Mouse (Mus musculus) MN1 (cell line): ENCODE measurements around the gene Xiap.

Experiments
- DNase-seq: peaks from one replicate; pipeline ENCODE4 v3.0.0-alpha.2; 2016; ENCODE audit warnings: low spot score

The Xiap gene

DNA sequence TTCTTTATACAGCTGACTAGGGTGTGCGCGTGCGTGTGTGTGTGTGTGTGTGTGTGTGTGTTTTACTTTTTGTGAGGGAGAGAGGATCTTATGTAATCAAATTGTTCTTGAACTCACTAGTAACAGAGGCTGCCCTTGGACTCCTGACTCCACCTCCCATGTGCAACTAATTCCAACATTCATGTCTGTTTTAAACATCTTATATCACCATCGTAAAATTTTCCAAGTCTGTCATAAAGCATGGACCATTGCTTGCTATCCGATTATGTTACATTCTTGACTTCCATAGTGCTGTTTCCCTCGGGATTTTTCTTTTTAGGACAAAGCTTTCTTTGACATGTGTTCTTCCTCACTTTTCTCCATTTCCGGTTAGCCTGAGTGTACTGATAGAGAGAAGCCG is 28.3 kb downstream of the Xiap start:
- DNase-seq: no peak

DNA sequence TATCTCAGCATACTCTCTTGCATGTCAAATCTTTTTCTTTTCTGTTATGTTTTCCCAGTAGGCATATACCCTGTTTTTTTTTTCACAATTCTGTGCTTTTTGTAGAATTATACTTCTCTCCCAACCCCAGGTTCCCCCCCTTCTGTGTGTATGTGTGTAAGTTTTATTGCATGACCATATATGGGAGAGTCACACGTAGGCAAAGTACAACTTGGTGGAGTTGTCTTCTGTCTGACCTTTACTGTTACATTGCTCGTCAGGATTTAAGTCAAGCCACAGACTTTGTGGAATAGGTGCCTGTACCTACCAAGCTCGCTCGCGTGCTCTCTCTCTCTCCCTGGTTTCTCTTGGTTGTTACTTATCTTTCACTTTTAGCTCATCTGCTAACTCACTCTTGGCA is 28.7 kb downstream of the Xiap start:
- no peak for DNase-seq

DNA sequence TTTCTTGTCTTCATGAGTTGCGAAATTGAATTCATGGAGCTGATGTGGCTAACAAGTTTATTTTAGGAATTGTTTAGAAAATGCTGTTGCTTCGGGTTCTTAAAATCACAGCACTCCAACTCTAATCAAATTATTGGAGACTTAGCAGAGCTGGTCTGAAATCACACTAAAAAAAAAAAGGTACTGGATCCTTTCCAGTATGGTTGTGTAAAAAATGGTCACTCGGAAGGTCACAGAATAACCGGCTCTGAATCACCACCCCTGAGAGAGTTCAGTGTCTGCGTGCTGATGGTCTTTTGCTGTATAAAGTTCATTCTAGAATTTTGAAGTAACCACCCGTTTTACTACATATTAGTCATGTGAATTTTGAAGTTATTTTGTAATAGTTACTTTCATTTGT is 47.7 kb downstream of the Xiap start:
- DNase-seq: peak; percentile 20

DNA sequence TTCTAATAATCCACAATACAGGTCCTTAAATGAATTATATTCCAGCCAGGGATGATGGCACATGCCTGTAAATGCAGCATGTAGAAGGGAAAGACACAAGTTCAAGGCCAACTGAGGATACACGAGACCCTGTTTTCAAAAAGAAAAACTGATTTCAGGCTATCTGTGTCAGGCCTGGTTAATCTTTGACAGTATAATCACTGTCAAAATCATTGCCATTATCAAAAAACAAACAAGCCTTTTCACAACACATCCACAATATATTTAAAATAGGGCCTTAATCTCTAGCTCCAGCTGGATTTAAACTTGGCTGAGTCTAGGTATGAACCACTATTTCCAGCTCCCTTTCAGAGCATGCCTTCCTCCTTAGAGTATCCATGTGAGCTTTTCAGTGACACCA is 51.1 kb downstream of the Xiap start:
- DNase-seq: no peak

DNA sequence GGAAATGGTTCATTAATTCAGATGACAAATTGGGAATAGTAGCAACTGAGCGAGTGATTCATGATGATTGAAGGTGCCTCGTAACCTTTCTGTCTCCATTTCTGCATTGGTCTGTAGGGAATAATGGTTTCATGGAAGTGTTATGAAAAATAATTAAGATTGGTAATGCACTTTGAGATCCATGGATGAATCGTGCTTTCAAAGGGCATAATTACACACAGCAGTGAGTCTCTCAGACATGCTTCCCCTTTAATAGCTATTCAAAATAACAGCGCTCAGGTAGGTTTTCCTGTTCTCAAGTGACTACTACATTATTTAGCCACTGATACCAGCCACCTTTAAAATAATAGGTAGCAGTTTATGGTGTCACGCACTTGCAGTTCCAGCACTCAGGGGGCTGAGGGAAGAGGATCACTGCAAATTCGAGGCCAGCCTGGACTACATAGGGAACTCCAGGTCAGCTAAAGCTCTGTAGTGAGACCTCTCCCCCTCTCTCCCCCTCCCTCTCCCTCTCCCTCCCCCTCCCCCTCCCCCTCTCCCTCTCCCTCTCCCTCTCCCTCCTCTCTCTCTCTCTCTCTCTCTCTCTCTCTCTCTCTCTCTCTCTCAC is 60.1 kb downstream of the Xiap start:
- no peak for DNase-seq

DNA sequence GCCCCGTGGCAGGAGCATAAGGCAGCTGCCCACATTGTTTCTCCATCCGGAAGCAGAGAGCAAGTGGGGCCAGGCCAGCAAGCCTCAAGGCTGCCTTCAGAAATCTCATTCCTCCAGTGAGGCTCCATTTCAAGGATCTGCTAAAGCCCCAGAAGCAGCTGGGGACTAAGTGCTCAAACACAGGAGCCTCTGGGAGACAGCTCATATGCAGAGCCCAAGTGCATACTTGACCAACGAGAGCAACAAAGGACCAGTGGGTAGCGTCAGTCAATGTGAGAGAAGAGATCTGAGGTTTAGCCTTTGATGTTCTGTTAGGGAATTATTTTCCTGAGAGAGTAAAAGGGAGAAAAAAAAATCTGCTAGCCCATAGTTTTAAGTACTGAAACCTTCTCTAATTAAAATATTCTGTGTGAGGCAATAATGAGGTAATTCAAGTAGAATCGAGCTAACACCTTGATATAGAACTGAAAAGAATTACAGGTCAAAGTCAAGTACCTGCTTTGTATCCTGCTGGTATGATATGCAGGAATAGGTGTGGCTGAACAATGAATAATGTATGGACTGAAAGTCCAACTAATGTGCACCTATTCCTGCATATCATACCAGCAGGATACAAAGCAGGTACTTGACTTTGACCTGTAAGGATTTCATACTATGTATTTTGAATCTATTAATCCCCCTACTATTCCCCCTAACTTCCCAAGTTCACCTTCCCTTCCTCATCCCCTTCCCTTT is 65.7 kb downstream of the Xiap start:
- DNase-seq: no peak

DNA sequence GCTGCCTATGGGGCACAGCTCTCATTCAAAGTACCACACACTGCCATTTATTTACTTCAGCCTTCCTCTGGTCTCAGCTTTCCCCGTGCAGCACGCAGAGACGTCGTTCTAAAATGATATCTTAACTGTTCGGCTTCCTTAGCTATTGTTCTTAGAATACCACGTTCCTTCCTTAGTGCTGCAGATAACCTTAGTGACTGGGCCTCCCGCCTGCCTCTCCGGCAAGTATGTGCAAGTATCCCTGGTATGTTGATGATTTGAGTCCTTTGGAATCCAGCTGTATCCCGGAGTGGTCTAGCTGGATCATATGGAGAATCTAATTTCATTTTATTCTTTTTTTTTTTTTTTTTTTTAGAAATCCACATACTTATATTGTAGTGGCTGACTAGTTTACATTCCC is 80.4 kb downstream of the Xiap start:
- DNase-seq: no peak

DNA sequence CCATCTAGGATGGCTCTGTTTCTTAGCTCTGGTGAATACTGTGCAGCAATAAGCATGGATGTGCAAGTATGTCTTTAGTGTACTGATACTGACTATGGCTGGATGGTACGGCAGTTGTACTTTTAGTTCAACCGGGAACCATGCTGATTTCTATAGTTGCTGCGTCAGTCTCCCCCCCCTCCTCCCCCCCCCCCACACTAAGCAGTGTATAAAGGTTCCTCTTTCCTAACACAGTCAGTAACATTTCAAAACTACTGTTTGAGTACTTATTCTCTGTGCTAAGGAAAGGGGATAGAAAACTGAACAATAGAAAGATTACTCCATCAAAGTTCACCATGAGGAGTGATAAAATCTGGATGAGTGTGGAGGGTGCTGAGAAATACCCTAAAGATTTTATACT is 83.1 kb downstream of the Xiap start:
- no peak for DNase-seq

DNA sequence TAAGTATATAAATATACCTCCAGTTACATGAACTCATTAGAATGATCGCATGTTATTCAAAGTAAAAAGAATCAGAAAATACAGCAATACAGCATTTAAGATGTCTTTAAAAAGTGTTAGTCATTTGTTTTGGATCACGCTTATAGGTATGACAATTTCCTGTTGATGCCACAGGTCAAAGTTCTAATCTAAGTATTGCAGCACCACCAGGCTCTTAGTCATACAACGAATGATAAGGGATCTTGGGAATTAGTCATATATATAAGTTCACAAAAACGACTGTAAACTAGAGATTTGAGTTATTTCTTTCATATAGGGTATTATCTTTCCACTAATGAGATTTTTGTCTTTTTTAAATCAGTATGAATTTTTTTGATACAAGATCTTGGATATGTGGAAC is 84.5 kb downstream of the Xiap start:
- DNase-seq: no peak

DNA sequence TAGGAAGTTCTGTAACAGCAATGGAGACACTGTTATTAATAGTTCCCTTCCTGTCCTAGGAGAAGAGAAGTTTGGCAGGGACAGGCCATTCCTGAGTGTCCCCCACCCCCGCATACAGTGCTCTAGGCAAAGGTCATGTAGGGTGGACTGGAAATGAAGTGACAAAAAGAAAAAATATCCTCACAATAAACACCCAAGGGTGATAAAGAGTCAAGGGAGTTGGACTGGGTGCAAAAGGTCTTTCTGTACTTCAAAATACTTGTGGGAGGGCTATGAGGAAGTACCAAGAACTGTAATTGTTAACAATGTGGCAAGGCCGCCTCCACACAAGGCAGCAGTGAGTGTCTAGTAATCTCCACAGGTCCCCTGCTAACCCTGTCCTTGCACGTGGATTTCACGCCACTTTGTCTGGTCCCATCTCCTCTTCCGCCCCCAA is 88.6 kb downstream of the Xiap start:
- peak; percentile 5 for DNase-seq

DNA sequence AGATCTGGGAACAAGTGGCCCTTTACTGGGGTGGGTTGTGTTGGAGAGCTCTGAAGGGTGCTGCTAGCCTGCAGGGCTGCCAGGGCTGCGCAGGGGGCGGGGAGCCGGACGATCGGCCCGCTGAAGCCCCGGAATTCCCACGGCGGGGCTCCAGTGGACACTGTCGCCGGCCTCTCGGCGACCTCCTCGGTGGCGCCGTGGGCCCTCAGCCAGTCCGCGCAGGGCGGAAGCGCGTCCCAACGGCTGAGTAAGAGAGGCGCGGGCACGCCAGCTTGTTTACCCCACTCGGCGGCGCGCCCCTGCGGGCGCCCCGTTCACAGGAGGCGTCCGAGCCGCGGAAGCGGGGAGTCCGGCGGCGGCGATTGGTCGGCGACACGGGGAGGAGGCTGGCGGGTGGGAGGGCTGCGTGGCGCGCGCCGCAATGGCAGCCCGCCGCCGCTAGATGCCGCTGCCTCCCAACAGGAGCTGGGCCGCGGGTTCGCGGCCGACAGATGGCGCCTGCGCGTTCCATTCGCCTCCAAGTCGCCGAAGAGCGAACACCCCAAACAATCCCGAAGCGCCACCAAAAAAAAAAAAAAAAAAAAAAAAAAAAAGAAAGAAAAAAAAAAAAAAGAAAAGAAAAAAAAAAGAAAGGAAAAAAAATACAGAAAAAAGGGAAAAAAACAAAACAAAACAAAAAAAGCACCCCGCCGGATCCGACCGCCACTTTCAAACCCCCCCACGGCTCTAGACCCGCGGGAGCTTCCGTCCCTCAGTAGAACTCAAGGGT is 89.5 kb downstream of the Xiap start, which contains the start of gene Stag2:
TSS of gene Stag2 (plus strand) at position 530 of the 769 bp plus-strand sequence.
- peak; percentile 84 for DNase-seq

DNA sequence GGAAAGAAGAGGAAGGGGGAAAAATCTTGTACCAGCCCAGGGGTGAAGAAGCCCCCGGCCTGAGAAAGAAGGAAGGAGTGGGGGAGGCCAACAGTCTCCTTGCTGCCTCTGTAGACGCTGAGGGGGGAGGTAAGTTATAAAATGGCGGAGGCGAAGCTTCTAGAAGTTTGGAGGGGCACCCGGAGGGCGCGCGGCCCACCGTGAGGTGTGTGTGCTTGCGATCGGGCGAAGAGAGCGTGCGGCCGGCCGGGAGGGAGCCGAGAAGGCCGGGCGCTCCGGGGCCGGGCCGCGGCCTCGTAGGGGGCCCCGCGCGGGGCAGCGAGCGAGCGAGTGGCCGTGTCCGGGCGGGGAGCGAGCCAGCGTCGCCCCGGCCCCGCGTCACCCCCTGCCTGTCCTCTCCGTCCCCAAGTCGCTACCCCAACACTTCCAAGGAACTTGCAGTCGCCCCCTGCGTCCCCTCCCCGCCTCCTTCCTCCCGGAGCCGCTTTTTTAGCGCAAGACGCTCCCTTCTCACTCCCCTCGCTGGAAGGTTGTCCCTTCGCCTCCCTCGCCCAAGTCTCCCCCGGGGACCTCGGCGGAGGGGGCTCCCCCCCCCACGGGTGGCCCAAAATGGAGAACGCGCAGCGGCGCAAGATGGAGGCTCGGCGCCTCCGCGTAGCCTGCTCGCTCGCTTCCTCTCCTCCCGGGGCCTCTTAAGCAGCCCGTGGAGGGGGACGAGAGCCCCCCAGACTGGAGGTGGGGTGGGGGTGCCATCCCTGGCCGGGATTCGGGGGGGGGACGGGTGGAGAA is 90.3 kb downstream of the Xiap start:
- DNase-seq: peak; percentile 44

DNA sequence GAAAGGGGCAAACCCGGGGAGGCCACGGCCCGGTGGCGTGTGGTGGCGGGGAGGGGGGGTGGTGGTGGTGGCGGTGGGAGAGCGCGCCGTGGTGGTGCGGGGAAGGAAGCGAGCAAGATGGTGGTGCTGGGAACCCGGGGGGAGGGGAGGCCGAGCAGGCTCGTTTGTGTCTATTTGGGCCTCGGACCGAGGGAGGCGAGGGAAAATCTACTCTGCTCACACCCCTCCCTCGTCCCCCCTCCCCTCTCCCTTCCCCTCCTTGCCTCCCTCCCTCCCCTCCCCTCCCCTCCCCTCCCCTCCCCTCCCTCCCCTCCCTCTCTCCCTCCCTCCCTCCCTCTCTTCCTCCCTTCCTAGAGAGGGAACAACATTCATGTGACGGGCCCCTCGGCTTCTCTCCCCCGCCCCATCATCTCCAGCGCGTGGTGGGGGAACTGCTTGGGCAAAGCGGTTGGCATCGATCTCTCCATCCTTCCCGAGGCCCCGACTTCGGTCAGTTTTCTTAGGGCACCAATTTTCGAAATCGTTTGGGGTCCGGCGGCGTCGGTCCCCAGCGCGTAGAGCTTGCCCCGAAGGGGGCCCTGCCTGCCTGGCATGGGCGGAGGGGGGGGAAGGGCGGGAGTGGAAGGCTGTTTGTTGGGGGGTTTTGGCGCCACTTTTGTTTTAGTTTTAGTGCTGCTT is 91.0 kb downstream of the Xiap start:
- peak; percentile 73 for DNase-seq

DNA sequence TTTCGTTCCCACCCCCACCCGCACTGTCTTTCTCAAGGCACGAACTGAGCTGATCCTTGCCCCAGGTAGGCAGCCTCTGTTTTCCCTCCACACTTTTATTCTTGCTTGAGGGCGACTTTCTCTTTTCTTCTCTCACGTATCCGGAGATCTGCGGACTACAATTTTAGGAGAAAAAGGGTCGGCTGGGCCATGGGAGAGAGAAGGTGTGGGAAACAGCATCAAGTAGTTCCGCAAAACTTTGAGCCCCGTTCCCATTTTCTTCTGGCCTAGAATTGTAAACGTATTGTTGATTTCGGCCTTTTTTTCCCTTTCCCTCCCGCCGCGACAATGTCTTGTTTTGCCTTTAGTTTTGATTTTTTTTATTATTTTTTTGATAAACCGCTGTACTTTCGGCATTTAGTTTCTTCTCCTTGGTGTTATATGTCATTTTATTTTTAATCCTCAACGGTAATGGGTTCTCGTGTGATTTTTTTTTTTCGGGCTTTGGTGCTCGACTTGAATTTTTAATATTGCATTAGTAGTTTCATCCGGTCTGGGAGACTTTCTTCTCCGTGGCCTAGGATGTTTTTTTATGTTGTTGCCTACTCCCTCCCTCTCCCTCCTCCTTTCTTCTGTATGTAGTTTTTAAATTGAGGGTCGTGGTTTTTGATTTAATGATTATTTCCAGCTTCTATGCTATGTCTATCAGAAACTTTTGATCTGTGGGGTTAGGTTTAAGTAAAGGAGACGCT is 91.7 kb downstream of the Xiap start:
- peak; percentile 6 for DNase-seq

DNA sequence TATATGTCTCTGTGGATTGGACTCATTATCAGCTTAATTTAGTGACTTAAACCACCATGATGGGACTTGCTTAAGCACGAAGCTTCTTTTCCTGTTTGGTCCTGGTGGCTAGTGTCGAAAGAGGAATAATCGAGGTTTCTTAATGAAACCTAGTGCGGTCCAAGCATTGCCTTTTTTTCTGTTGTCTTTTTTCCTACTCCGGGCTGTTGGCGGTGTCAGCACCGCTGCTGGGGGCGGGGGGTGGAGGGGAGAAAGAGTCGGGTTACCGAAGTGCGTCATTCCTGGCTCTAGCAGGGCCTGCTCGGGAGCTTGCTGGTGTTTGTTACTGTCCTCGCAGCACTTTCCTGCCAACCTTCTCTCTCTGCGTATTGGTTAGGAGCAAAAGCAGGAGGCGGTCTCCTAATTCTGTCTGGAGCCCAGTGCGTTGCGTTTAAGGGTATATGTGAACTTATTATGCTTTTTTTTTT is 92.5 kb downstream of the Xiap start:
- peak; percentile 77 for DNase-seq

DNA sequence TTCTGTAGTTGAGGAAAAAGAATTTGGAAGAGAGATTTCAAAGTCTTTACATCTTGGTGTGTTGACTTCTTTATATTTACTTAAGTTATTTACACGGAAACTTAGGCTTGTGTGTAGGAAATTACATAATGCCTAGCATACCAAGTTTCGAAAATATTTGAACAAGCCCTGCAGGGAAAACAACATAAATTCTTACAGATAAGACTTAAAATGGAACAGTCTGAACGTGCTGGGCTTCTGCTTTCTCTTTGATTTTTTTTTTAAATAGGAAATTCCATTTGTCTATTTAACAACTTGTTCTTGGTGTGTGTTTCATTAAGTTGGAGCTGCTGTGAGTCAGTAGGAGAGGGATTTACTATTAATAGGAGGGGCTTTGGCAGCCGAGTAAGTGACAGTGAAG is 93.6 kb downstream of the Xiap start:
- no peak for DNase-seq
